Mouse (Mus musculus): ENCODE data around the gene Slc25a23. TPM values are rescaled to one million over a fixed set of nuclear protein-coding genes. Genes with fewer than 3 reads are reported as not detected.

Gene Slc25a23
- 16.6 TPM for polyA plus RNA-seq (2014; fragmentation: Illumina TruSeq; extraction: RNeasy Lipid Tissue Mini Kit (QIAGEN cat#74804))

DNA sequence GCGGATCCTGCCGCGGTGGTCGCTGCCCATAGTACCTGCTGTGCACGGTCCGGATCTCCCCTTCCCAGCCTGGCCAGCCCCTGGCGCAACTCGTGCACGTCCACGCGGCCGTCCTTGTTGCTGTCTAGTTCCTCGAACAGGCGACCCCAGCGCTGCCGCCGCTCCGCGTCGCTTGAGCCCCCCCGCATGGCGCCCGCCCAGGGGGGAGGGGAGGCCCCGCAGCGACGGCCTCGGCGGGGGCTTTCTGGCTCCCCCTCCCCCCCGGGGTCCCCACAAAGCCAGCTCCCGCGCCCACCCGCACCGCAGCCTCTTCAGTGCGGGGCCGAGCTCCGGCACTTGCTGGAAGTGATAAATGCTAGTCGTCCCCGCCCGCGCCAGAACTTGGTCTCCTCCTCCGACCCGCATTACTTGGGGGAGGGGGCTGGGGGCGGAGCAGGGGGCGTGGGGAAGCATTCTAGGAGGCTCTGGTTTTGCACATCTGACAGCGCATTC is at the start of gene Slc25a23:
Gene Slc25a23 (minus strand): TSS at position 378 of the 492 bp plus-strand sequence.

DNA sequence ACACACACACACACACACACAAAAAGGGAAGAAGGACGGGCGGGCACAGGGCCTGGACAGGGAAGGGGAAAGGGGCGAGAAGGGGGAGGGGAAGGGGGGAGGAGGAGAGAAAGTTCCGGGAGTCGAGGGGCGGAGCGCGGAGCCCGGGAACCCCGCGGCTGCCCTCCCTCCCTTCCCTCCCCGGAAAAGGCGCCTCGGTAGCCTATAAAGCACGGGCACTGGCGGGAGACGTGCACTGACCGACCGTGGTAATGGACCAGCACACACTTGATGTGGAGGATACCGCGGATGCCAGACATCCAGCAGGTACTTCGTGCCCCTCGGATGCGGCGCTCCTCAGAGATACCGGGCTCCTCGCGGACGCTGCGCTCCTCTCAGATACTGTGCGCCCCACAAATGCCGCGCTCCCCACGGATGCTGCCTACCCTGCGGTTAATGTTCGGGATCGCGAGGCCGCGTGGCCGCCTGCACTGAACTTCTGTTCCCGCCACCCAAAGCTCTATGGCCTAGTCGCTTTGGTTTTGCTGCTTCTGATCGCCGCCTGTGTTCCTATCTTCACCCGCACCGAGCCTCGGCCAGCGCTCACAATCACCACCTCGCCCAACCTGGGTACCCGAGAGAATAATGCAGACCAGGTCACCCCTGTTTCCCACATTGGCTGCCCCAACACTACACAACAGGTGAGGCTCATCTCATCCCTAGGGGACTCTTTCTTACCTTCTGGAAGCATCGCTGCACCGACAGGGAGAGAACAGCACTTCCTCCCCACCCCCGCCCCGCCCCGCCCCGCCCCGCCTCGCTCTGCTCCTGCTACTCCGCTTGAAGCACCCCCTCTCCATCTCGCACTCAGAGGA is 45.7 kb upstream of the Slc25a23 start, which contains the start of gene Tnfsf9:
Gene Tnfsf9 (plus strand): TSS at position 145 of the 854 bp plus-strand sequence.

DNA sequence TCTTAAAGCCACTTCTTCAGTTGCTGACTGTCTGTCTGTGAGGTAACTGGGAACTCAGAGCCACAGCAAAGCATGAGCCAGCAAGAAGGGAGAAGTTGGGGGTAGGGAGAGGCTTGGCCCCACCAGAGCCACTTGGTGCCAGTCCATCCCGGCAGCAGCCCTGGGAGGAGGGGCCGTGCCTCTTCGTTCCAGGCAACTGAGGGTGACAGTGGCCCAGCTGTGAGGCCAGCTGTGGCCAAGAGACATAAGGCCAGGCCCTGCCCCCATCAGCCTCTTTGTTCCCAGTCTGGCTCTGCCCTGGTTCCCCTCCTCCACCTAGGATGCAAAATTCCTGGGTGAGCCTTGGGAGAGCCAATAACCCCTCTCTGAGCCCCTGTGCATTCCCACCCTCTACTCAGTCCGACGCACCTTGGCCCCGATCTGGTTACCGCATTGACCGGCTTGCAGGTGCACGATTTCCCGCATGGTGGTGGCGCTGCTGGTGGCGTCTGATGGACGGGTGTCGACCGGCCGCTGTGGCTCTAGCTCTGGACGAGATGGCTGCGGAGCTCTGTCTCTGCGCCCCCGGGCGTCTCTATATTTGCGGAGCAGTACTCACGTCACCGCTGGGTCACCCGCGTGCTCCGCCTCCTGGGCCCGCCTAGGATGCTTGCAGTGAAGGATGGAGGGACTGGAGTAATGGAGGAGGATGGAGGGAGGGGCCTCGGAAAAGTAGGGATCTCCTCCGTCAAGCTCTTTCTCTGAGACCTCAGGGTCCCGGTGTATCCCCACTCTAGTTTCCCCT is 27.6 kb upstream of the Slc25a23 start, which contains the start of gene Tubb4a:
Gene Tubb4a (minus strand): TSS at position 734 of the 784 bp plus-strand sequence.

DNA sequence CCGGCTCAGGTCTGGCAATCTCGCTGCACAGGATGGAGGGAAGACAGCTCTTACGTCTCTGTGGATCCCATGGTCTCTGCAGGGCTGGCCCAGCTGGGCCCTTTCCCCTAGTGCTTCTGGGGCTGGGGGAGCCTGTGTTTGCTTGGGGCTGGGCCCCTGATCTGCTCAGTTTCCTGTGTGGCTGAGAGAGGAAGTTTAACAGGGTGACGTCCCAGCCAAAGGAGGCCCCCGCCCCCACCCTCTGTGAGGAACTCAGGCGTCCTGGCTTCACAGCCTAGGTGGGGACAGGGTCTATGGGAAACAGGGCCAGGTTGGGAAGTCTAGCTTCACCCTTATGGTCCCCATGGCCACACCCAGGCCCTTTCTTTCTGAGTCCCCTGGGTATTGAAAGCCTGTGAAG is 18.7 kb upstream of the Slc25a23 start, which contains the start of gene Dennd1c:
Gene Dennd1c (minus strand): TSS at position 179 of the 400 bp plus-strand sequence.

DNA sequence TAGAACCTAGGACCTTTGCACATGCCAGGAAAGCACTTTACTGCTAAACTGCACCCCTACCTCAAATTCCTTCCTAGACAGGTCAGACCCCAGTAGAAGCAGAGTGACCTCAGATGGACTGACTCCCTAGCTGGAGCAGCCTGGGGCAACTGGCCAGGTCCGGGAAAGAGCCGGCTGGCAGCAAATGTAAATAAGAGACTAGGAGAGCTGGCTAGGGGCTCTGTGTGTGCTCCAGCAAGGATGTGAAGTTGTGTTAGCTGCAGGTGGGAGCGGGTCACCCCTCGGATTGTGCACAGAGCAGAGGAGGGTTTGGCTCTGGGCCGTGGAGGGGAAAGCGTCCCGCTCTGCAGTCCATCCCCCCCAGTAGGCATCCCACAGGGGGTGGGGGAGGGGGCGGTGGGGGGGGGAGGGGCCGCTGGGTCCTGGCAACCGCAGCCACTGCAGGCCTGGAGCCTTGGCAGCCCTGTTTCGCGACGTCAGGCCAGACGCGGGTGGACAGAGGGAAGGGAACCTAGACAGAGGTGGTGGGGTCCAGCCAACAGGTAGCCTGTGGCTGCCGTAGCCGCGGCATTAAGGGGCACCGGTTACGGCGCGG is 675 bp downstream of the Slc25a23 start, which contains the start of gene Crb3:
Gene Crb3 (plus strand): TSS at position 215 of the 595 bp plus-strand sequence.

DNA sequence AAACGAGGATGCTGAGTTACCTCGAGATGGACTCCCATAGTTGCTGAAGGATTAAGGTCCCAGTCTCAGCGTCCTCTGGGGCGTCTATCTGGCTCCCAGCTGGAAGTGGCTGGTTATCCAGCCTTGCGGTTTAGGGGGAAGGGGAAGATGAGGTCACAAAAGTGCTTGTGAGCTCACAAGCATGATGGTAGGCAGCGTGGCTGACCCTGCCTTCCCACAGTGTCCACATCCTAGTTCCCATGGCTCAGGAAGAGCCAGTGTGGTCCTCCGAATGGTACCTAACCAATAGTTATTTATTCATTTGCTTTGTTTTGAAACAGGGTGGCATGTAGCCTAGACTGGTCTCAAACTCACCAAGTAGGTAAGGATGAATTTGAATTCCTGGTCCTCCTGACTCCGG is 18.1 kb downstream of the Slc25a23 start, which contains the start of gene Slc25a41:
Gene Slc25a41 (minus strand): TSS at position 101 of the 400 bp plus-strand sequence.

DNA sequence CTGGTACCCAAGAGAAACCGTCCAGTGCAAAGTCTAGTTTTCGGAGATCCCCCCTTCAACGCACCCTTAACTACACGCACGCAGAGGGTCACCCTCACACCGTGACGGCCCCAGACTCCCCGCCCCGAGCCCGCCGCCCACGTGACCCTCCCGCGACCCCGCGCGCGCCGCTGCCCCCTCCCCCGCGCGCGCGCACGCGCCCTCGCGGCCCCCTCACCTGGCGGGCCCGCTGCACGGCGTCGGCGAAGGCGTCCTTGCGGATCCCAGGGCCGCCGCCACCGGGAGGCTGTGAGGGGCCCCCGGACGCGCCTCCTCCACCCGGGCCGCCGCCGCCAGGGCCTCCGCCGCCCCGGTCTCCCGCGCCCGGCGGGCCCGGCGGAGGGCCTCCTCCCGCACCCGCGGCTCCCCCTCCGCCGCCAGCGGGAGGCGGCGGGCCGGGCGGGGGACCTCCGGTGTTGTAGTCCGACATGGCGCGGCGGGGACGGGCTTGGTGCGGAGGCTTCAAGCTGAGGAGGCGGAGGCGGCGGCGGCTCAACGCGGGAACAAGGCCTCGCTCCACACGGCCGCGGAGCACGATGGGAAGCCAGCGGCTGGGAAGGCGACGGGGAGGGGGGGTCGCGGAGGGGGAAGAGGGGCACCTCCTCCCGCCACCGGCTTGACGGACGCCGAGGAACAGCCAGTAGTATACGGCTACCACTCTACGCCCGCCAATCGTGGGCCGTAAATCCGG is 28.6 kb downstream of the Slc25a23 start, which contains the start of gene Khsrp:
Gene Khsrp (minus strand): TSS at position 592 of the 730 bp plus-strand sequence.

DNA sequence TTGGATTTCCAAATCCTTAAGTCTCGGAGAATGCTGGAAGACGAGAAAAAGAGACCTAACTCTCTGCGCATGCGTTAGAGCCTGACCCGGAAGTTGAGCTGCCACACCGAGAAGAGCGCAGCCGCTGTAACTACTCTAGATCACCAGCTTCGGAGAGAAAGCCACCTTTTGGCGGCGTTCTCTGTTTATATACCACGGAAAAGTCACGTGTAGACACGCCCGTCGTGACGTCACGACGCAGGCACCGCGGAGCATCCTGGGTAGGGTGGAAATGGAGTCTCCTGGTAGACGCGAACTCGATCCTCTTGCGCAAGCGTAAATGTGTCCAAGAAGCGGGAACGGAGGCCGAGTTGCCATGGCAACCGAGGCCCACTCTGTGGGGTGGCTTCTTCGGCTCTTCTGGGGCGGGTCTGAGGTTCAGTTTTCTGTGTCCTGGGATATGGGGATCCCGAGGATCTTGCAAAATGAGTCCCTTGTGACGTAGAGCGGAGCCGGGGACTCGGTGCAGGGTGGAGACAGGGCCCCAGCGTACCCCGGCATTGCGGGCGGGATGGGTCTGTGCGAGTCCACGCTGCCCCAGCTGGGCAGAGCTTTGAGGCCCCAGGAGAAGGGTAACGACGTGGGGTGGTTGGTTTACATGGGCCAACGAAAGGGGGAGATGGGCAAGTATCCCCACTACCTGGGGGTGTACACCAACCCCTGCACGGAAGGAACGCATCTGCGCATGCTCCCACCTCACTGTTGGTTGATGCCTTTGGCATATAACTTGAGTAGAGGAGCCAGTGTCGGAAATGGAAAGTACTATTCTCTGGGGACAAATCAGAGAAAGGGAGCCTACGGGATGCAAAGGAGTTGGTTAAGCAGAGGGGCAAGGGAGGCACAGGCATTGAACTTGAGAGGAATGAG is 48.2 kb downstream of the Slc25a23 start, which contains the start of the genes Gtf2f1 and Gm17949:
Gene Gtf2f1 (minus strand): TSS at position 53 of the 906 bp plus-strand sequence.
Gene Gm17949 (plus strand): TSS at position 234 of the 906 bp plus-strand sequence.

DNA sequence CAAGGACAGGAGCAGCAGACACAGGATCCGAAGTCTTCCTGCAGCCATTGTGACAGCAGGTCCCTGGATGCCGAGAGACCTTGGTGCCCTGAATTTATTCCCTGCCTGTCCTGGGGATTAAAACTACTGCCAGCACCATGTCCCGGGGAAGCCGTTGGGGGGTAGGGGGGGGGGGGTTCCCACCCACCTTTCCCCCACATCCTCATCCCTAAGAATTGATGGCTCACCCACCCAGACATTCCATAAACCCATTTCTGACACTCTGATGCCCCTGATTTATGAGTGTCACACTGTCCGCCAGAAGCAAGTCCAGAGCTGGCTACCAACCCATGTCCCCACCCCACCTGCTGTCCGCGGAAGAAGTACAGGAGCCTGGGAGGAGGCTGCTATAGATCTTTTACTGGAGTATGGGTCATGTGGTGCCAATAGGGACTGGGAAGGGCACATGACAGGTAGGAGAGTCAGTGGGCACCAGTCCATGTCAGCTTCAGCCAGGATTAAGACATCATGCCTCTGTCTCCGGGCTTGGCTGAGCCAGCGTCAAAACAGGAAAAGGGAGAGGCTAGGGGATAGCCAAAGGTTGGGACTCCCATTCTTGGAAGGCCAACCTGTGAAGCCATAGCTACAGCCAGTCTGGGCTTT is 59.6 kb downstream of the Slc25a23 start, which contains the start of gene Pspn:
Gene Pspn (minus strand): TSS at position 51 of the 642 bp plus-strand sequence.

DNA sequence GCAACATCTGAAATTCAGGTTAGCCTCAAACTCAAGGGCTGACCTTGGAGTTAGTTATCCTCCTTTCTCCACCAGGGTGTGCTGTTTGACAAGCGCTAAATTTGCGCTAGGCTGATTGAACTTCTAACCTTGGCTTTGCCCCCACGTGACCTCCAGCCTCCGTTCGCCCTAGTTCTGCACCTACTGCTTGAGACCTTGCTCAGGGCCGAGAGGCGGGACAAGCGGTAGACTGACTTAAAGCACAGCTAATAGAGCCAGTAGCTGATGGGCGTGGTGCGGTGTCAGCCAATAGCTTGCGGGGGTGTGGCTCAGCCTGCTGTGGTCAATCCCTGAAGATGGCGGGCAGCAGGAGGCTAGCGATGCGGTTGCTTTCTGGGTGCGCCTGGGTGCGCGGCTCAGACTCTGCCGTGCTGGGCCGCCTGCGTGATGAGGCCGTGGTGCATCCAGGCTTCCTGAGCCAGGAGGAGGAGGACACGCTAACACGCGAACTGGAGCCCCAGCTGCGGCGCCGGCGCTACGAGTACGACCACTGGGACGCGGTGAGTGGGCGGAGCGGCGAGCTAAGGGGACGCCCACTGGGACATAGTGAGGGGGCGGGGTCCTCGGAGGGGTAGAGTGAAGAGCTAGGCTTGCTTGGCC is 62.5 kb downstream of the Slc25a23 start, which contains the start of gene Alkbh7:
Gene Alkbh7 (plus strand): TSS at position 311 of the 639 bp plus-strand sequence.

Other genes with a start within 250 kb of the Slc25a23 start
- gene Rfx2, start 228.8 kb downstream of the Slc25a23 start, polyA plus RNA-seq (2014; fragmentation: Illumina TruSeq; extraction: RNeasy Lipid Tissue Mini Kit (QIAGEN cat#74804)) = 0.26 TPM
- not detected for gene Acsbg2, start 185.4 kb downstream of the Slc25a23 start, polyA plus RNA-seq (2014; fragmentation: Illumina TruSeq; extraction: RNeasy Lipid Tissue Mini Kit (QIAGEN cat#74804))
- not detected for gene 1700061G19Rik, start 184.4 kb downstream of the Slc25a23 start, polyA plus RNA-seq (2014; fragmentation: Illumina TruSeq; extraction: RNeasy Lipid Tissue Mini Kit (QIAGEN cat#74804))
- gene Mllt1, start 124.4 kb downstream of the Slc25a23 start, polyA plus RNA-seq (2014; fragmentation: Illumina TruSeq; extraction: RNeasy Lipid Tissue Mini Kit (QIAGEN cat#74804)) = 0.83 TPM
- not detected for gene Acer1, start 77.7 kb downstream of the Slc25a23 start, polyA plus RNA-seq (2014; fragmentation: Illumina TruSeq; extraction: RNeasy Lipid Tissue Mini Kit (QIAGEN cat#74804))
- 1.4 TPM for gene Clpp, start 69.6 kb downstream of the Slc25a23 start, polyA plus RNA-seq (2014; fragmentation: Illumina TruSeq; extraction: RNeasy Lipid Tissue Mini Kit (QIAGEN cat#74804))
- gene Alkbh7, start 62.5 kb downstream of the Slc25a23 start, polyA plus RNA-seq (2014; fragmentation: Illumina TruSeq; extraction: RNeasy Lipid Tissue Mini Kit (QIAGEN cat#74804)) = 1.5 TPM
- gene Pspn, start 59.8 kb downstream of the Slc25a23 start, polyA plus RNA-seq (2014; fragmentation: Illumina TruSeq; extraction: RNeasy Lipid Tissue Mini Kit (QIAGEN cat#74804)) = not detected
- gene Gtf2f1, start 48.6 kb downstream of the Slc25a23 start, polyA plus RNA-seq (2014; fragmentation: Illumina TruSeq; extraction: RNeasy Lipid Tissue Mini Kit (QIAGEN cat#74804)) = 3.4 TPM
- not detected for gene Gm17949, start 48.4 kb downstream of the Slc25a23 start, polyA plus RNA-seq (2014; fragmentation: Illumina TruSeq; extraction: RNeasy Lipid Tissue Mini Kit (QIAGEN cat#74804))
- gene Khsrp, start 28.3 kb downstream of the Slc25a23 start, polyA plus RNA-seq (2014; fragmentation: Illumina TruSeq; extraction: RNeasy Lipid Tissue Mini Kit (QIAGEN cat#74804)) = 12.5 TPM
- gene Slc25a41, start 18.2 kb downstream of the Slc25a23 start, polyA plus RNA-seq (2014; fragmentation: Illumina TruSeq; extraction: RNeasy Lipid Tissue Mini Kit (QIAGEN cat#74804)) = not detected
- gene Crb3, start 758 bp downstream of the Slc25a23 start, polyA plus RNA-seq (2014; fragmentation: Illumina TruSeq; extraction: RNeasy Lipid Tissue Mini Kit (QIAGEN cat#74804)) = 1.6 TPM
- gene Dennd1c, start 18.7 kb upstream of the Slc25a23 start, polyA plus RNA-seq (2014; fragmentation: Illumina TruSeq; extraction: RNeasy Lipid Tissue Mini Kit (QIAGEN cat#74804)) = 1.6 TPM
- gene Tubb4a, start 27.9 kb upstream of the Slc25a23 start, polyA plus RNA-seq (2014; fragmentation: Illumina TruSeq; extraction: RNeasy Lipid Tissue Mini Kit (QIAGEN cat#74804)) = 0.66 TPM
- 1.3 TPM for gene Tnfsf9, start 45.5 kb upstream of the Slc25a23 start, polyA plus RNA-seq (2014; fragmentation: Illumina TruSeq; extraction: RNeasy Lipid Tissue Mini Kit (QIAGEN cat#74804))
- gene Cd70, start 89.9 kb upstream of the Slc25a23 start, polyA plus RNA-seq (2014; fragmentation: Illumina TruSeq; extraction: RNeasy Lipid Tissue Mini Kit (QIAGEN cat#74804)) = not detected
- not detected for gene Tnfsf14, start 134.3 kb upstream of the Slc25a23 start, polyA plus RNA-seq (2014; fragmentation: Illumina TruSeq; extraction: RNeasy Lipid Tissue Mini Kit (QIAGEN cat#74804))
- 151 TPM for gene C3, start 168.3 kb upstream of the Slc25a23 start, polyA plus RNA-seq (2014; fragmentation: Illumina TruSeq; extraction: RNeasy Lipid Tissue Mini Kit (QIAGEN cat#74804))
- 1.1 TPM for gene Gpr108, start 188.6 kb upstream of the Slc25a23 start, polyA plus RNA-seq (2014; fragmentation: Illumina TruSeq; extraction: RNeasy Lipid Tissue Mini Kit (QIAGEN cat#74804))
- 1.5 TPM for gene Trip10, start 189.6 kb upstream of the Slc25a23 start, polyA plus RNA-seq (2014; fragmentation: Illumina TruSeq; extraction: RNeasy Lipid Tissue Mini Kit (QIAGEN cat#74804))
- 0.26 TPM for gene Vav1, start 219.2 kb upstream of the Slc25a23 start, polyA plus RNA-seq (2014; fragmentation: Illumina TruSeq; extraction: RNeasy Lipid Tissue Mini Kit (QIAGEN cat#74804))

Measured in ovary, adult 10 weeks (tissue).